Mouse (Mus musculus): ENCODE measurements around the gene Rhox3g. TPM values are rescaled to one million over a fixed set of nuclear protein-coding genes. Genes with fewer than 3 reads are reported as not detected.
"Not testable (repeated sequence)": the region's sequence is repeated elsewhere in the genome, so short reads cannot be mapped to it uniquely, and the experiment has no call there.

The Rhox3g gene
- not detected in 2 replicates for polyA plus RNA-seq (2014; fragmentation: Nextera tagmentation; extraction: Ambion mirVana)

GRCm38 (mm10) chrX:37628512-37628911, at the start of gene Rhox3g:
TSS of gene Rhox3g (minus strand) at chrX:37628612.
- not testable (repeated sequence) for ATAC-seq (replicated peaks; ENCODE audit: low FRiP score); H3K36me3 ChIP-seq (ENCODE audit: control insufficient read depth, insufficient read depth, low read length); H3K9me3 ChIP-seq (ENCODE audit: control insufficient read depth, low read length); H3K27me3 ChIP-seq (replicated peaks; ENCODE audit: control insufficient read depth, insufficient read depth, low read length); H3K9ac ChIP-seq (ENCODE audit: low read depth, low read length); H3K4me3 ChIP-seq (ENCODE audit: low read depth, low read length); H3K4me1 ChIP-seq (replicated peaks; ENCODE audit: control insufficient read depth, insufficient read depth, low read length); H3K4me2 ChIP-seq; H3K27ac ChIP-seq (ENCODE audit: low read depth, low read length); DNase-seq (ENCODE audit: low spot score)
- 89% methylated on average over 2 of the region's 2 CpGs for WGBS

- WGBS: 79% methylated on average over 8 of the region's 8 CpGs
Measured at GRCm38 (mm10) chrX:37673177-37673576, 44.8 kb upstream of the Rhox3g start, which contains the start of gene Rhox2h. TSS of gene Rhox2h (minus strand) at chrX:37673277.

GRCm38 (mm10) chrX:37668664-37669063, 40.3 kb upstream of the Rhox3g start, which contains the start of gene Rhox3h:
TSS of gene Rhox3h (minus strand) at chrX:37668764.
- H3K9me3 ChIP-seq (ENCODE audit: control insufficient read depth, low read length); DNase-seq (ENCODE audit: low spot score); H3K27me3 ChIP-seq (replicated peaks; ENCODE audit: control insufficient read depth, insufficient read depth, low read length); H3K4me3 ChIP-seq (ENCODE audit: low read depth, low read length); H3K36me3 ChIP-seq (ENCODE audit: control insufficient read depth, insufficient read depth, low read length); H3K4me1 ChIP-seq (replicated peaks; ENCODE audit: control insufficient read depth, insufficient read depth, low read length); H3K27ac ChIP-seq (ENCODE audit: low read depth, low read length); H3K4me2 ChIP-seq; ATAC-seq (replicated peaks; ENCODE audit: low FRiP score); H3K9ac ChIP-seq (ENCODE audit: low read depth, low read length): not testable (repeated sequence)
- WGBS: 100% methylated on average over 1 of the region's 3 CpGs

More at GRCm38 (mm10) chrX:37673177-37673576, 44.8 kb upstream of the Rhox3g start, which contains the start of gene Rhox2h:
- H3K4me2 ChIP-seq; H3K36me3 ChIP-seq (ENCODE audit: control insufficient read depth, insufficient read depth, low read length); ATAC-seq (replicated peaks; ENCODE audit: low FRiP score); H3K4me1 ChIP-seq (replicated peaks; ENCODE audit: control insufficient read depth, insufficient read depth, low read length); H3K27ac ChIP-seq (ENCODE audit: low read depth, low read length); DNase-seq (ENCODE audit: low spot score); H3K9me3 ChIP-seq (ENCODE audit: control insufficient read depth, low read length); H3K4me3 ChIP-seq (ENCODE audit: low read depth, low read length); H3K27me3 ChIP-seq (replicated peaks; ENCODE audit: control insufficient read depth, insufficient read depth, low read length); H3K9ac ChIP-seq (ENCODE audit: low read depth, low read length): not testable (repeated sequence)

- not testable (repeated sequence) for H3K36me3 ChIP-seq (ENCODE audit: control insufficient read depth, insufficient read depth, low read length); H3K4me2 ChIP-seq; H3K27me3 ChIP-seq (replicated peaks; ENCODE audit: control insufficient read depth, insufficient read depth, low read length); H3K9me3 ChIP-seq (ENCODE audit: control insufficient read depth, low read length); H3K27ac ChIP-seq (ENCODE audit: low read depth, low read length); H3K4me1 ChIP-seq (replicated peaks; ENCODE audit: control insufficient read depth, insufficient read depth, low read length); H3K4me3 ChIP-seq (ENCODE audit: low read depth, low read length); ATAC-seq (replicated peaks; ENCODE audit: low FRiP score); H3K9ac ChIP-seq (ENCODE audit: low read depth, low read length); DNase-seq (ENCODE audit: low spot score)
- WGBS: 95% methylated on average over 15 of the region's 20 CpGs
Measured at GRCm38 (mm10) chrX:37651227-37651626, 22.8 kb upstream of the Rhox3g start, which contains the start of gene Rhox4g. TSS of gene Rhox4g (minus strand) at chrX:37651327.

- H3K9ac ChIP-seq (ENCODE audit: low read depth, low read length); H3K4me2 ChIP-seq; H3K4me3 ChIP-seq (ENCODE audit: low read depth, low read length); DNase-seq (ENCODE audit: low spot score); H3K27ac ChIP-seq (ENCODE audit: low read depth, low read length); H3K4me1 ChIP-seq (replicated peaks; ENCODE audit: control insufficient read depth, insufficient read depth, low read length); H3K27me3 ChIP-seq (replicated peaks; ENCODE audit: control insufficient read depth, insufficient read depth, low read length); H3K9me3 ChIP-seq (ENCODE audit: control insufficient read depth, low read length); H3K36me3 ChIP-seq (ENCODE audit: control insufficient read depth, insufficient read depth, low read length); ATAC-seq (replicated peaks; ENCODE audit: low FRiP score): not testable (repeated sequence)
- WGBS: 86% methylated on average over 6 of the region's 6 CpGs
Measured at GRCm38 (mm10) chrX:37643370-37643769, 15.0 kb upstream of the Rhox3g start, which contains the start of gene Rhox2g. TSS of gene Rhox2g (minus strand) at chrX:37643470.

- H3K9ac ChIP-seq (ENCODE audit: low read depth, low read length); ATAC-seq (replicated peaks; ENCODE audit: low FRiP score); H3K27ac ChIP-seq (ENCODE audit: low read depth, low read length); H3K9me3 ChIP-seq (ENCODE audit: control insufficient read depth, low read length); DNase-seq (ENCODE audit: low spot score); H3K27me3 ChIP-seq (replicated peaks; ENCODE audit: control insufficient read depth, insufficient read depth, low read length); H3K36me3 ChIP-seq (ENCODE audit: control insufficient read depth, insufficient read depth, low read length); H3K4me1 ChIP-seq (replicated peaks; ENCODE audit: control insufficient read depth, insufficient read depth, low read length); H3K4me3 ChIP-seq (ENCODE audit: low read depth, low read length); H3K4me2 ChIP-seq: not testable (repeated sequence)
- 89% methylated on average over 12 of the region's 19 CpGs for WGBS
Measured at GRCm38 (mm10) chrX:37607604-37608003, 20.8 kb downstream of the Rhox3g start, which contains the start of gene Rhox4f. TSS of gene Rhox4f (minus strand) at chrX:37607704.

- H3K36me3 ChIP-seq (ENCODE audit: control insufficient read depth, insufficient read depth, low read length); H3K4me2 ChIP-seq; H3K27me3 ChIP-seq (replicated peaks; ENCODE audit: control insufficient read depth, insufficient read depth, low read length); H3K4me3 ChIP-seq (ENCODE audit: low read depth, low read length); ATAC-seq (replicated peaks; ENCODE audit: low FRiP score); H3K27ac ChIP-seq (ENCODE audit: low read depth, low read length); H3K9ac ChIP-seq (ENCODE audit: low read depth, low read length); H3K4me1 ChIP-seq (replicated peaks; ENCODE audit: control insufficient read depth, insufficient read depth, low read length); DNase-seq (ENCODE audit: low spot score); H3K9me3 ChIP-seq (ENCODE audit: control insufficient read depth, low read length): not testable (repeated sequence)
Measured at GRCm38 (mm10) chrX:37580692-37581091, 47.7 kb downstream of the Rhox3g start, which contains the start of gene Rhox3f. TSS of gene Rhox3f (plus strand) at chrX:37580992.

Other genes with a start within 250 kb of the Rhox3g start
- gene Rhox3a2, start 248.6 kb downstream of the Rhox3g start, polyA plus RNA-seq (2014; fragmentation: Nextera tagmentation; extraction: Ambion mirVana): not detected in 2 replicates
- not detected in 2 replicates for gene Rhox4a2, start 237.8 kb downstream of the Rhox3g start, polyA plus RNA-seq (2014; fragmentation: Nextera tagmentation; extraction: Ambion mirVana)
- not detected in 2 replicates for gene Rhox2b, start 216.5 kb downstream of the Rhox3g start, polyA plus RNA-seq (2014; fragmentation: Nextera tagmentation; extraction: Ambion mirVana)
- gene Rhox4b, start 196.1 kb downstream of the Rhox3g start, polyA plus RNA-seq (2014; fragmentation: Nextera tagmentation; extraction: Ambion mirVana): 0.08 TPM in 1 of 2 replicates, not detected in the other
- 0.38 TPM in 1 of 2 replicates, not detected in the other for gene Rhox2c, start 174.9 kb downstream of the Rhox3g start, polyA plus RNA-seq (2014; fragmentation: Nextera tagmentation; extraction: Ambion mirVana)
- not detected in 2 replicates for gene Rhox3c, start 170.0 kb downstream of the Rhox3g start, polyA plus RNA-seq (2014; fragmentation: Nextera tagmentation; extraction: Ambion mirVana)
- not detected in 2 replicates for gene Rhox4c, start 148.3 kb downstream of the Rhox3g start, polyA plus RNA-seq (2014; fragmentation: Nextera tagmentation; extraction: Ambion mirVana)
- gene Rhox2d, start 135.2 kb downstream of the Rhox3g start, polyA plus RNA-seq (2014; fragmentation: Nextera tagmentation; extraction: Ambion mirVana): not detected in 2 replicates
- not detected in 2 replicates for gene Rhox4d, start 114.3 kb downstream of the Rhox3g start, polyA plus RNA-seq (2014; fragmentation: Nextera tagmentation; extraction: Ambion mirVana)
- not detected in 2 replicates for gene Rhox2e, start 98.2 kb downstream of the Rhox3g start, polyA plus RNA-seq (2014; fragmentation: Nextera tagmentation; extraction: Ambion mirVana)
- not detected in 2 replicates for gene Rhox3e, start 86.6 kb downstream of the Rhox3g start, polyA plus RNA-seq (2014; fragmentation: Nextera tagmentation; extraction: Ambion mirVana)
- gene Rhox4e, start 71.2 kb downstream of the Rhox3g start, polyA plus RNA-seq (2014; fragmentation: Nextera tagmentation; extraction: Ambion mirVana): not detected in 2 replicates
- gene Rhox2f, start 57.2 kb downstream of the Rhox3g start, polyA plus RNA-seq (2014; fragmentation: Nextera tagmentation; extraction: Ambion mirVana): not detected in 2 replicates
- not detected in 2 replicates for gene Rhox3f, start 47.6 kb downstream of the Rhox3g start, polyA plus RNA-seq (2014; fragmentation: Nextera tagmentation; extraction: Ambion mirVana)
- not detected in 2 replicates for gene Rhox4f, start 20.9 kb downstream of the Rhox3g start, polyA plus RNA-seq (2014; fragmentation: Nextera tagmentation; extraction: Ambion mirVana)
- not detected in 2 replicates for gene Rhox2g, start 14.9 kb upstream of the Rhox3g start, polyA plus RNA-seq (2014; fragmentation: Nextera tagmentation; extraction: Ambion mirVana)
- not detected in 2 replicates for gene Rhox4g, start 22.7 kb upstream of the Rhox3g start, polyA plus RNA-seq (2014; fragmentation: Nextera tagmentation; extraction: Ambion mirVana)
- not detected in 2 replicates for gene Rhox3h, start 40.2 kb upstream of the Rhox3g start, polyA plus RNA-seq (2014; fragmentation: Nextera tagmentation; extraction: Ambion mirVana)
- not detected in 2 replicates for gene Rhox2h, start 44.7 kb upstream of the Rhox3g start, polyA plus RNA-seq (2014; fragmentation: Nextera tagmentation; extraction: Ambion mirVana)
- gene Rhox5, start 176.2 kb upstream of the Rhox3g start, polyA plus RNA-seq (2014; fragmentation: Nextera tagmentation; extraction: Ambion mirVana): 11.8 and 12.8 TPM in 2 replicates
- not detected in 2 replicates for gene Rhox6, start 198.3 kb upstream of the Rhox3g start, polyA plus RNA-seq (2014; fragmentation: Nextera tagmentation; extraction: Ambion mirVana)
- gene Rhox7a, start 203.1 kb upstream of the Rhox3g start, polyA plus RNA-seq (2014; fragmentation: Nextera tagmentation; extraction: Ambion mirVana): not detected in 2 replicates

Data from liver, embryonic 11.5 days (tissue).